Mouse (Mus musculus): Measurements from ENCODE around the gene Plcd1.

GRCm38 (mm10) chr9:119034069-119034468, 59.2 kb downstream of the Plcd1 start:
- no peak for TF ChIP-seq CTCF (IDR thresholded peaks at IDR 0.05 in 2 of 3, conservative IDR thresholded peaks at IDR 0.05 in 1 of 3; ENCODE audit: control insufficient read depth in 1 of 3, insufficient read depth in 1 of 3, low read depth in 2 of 3, low read length in 3 of 3, poor library complexity in 1 of 3, severe bottlenecking in 1 of 3)
- no peak for TF ChIP-seq GATA1 (IDR thresholded peaks at IDR 0.05; ENCODE audit: low read depth, low read length)
- TF ChIP-seq KAT2A (conservative IDR thresholded peaks at IDR 0.05; ENCODE audit: low read depth, low read length): no peak
- no peak for TF ChIP-seq ZNF384 (IDR thresholded peaks at IDR 0.05; ENCODE audit: low read depth, low read length)
- no peak for TF ChIP-seq USF2 (IDR thresholded peaks at IDR 0.05; ENCODE audit: borderline replicate concordance in 1 of 2, insufficient read depth in 1 of 2, low read depth in 1 of 2, low read length in 2 of 2)
- no peak for TF ChIP-seq RCOR1 (IDR thresholded peaks at IDR 0.05; ENCODE audit: low read depth, low read length)
- no peak for TF ChIP-seq MAZ (IDR thresholded peaks at IDR 0.05; ENCODE audit: low read depth, low read length)

Measured in MEL (cell line).